Mouse (Mus musculus) spleen, adult 2 months (tissue): ENCODE measurements around the gene St13.

ENCODE experiments used
- CTCF ChIP-seq: fragments of 200-500 bp; IDR thresholded peaks from 2 replicates; pipeline ENCODE4 v1.5.1; 2011; ENCODE audit warnings: mild to moderate bottlenecking, inconsistent platforms; ENCODE audit not compliant: insufficient read depth, insufficient read length, insufficient replicate concordance; ENCODE audit errors: extremely low read depth
- POLR2A ChIP-seq: fragments of 200-500 bp; IDR thresholded peaks from 2 replicates; pipeline ENCODE4 v1.6.1; 2011; ENCODE audit warnings: low read depth, low read length, inconsistent platforms

DNA sequence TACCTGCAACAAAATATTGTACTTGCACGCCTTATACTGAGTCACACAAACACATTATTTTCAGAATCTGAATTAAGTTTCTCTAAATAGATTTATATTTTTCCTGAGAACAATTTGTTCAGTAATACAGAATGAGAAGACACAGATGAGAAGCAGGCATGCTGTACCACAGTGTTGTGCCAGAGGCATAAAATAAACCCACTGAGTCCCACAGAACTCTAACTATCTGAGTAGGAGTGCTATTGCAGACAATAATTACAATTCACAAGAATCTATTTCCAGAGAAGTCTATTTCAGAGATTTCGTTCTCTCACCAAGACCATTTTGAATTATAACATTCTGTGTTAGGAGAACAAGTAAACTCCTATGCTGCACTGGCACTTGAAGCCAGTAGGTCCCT is 52.4 kb downstream of the St13 start:
- TF ChIP-seq POLR2A (no peak), CTCF (no peak)
